Mouse (Mus musculus) right cerebral cortex, adult 18-20 months (tissue): ENCODE measurements at regions not wholly inside any gene's neighbourhood (a gene's known extent, or its start where the extent isn't known, plus 50 kb on each side); places are given as distances from the start of the nearest gene placed in this dataset.

Experiments
- DNase-seq: peaks from one replicate; pipeline ENCODE4 v3.0.0; 2022; ENCODE audit warnings: mixed read lengths

DNA sequence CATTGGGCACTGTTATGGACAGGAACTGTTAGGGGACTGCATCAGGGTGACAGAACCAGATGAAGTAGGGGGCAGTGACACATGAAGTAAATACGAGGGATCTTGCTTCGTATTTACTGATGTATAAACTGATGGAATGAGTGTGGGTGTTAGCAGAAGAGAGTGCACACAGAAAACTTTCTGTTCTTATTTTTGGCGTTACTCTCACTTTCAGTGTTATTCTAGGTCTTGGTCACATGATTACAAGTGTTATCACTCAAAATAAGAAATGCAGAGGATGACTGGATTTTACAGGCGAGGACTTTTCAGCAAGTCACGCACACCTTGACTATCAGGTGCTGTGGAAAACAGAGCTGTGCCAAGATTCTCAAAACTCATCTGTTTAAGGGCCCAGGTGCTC, 185.6 kb upstream of the Arhgap24 start:
- DNase-seq, result no peak

DNA sequence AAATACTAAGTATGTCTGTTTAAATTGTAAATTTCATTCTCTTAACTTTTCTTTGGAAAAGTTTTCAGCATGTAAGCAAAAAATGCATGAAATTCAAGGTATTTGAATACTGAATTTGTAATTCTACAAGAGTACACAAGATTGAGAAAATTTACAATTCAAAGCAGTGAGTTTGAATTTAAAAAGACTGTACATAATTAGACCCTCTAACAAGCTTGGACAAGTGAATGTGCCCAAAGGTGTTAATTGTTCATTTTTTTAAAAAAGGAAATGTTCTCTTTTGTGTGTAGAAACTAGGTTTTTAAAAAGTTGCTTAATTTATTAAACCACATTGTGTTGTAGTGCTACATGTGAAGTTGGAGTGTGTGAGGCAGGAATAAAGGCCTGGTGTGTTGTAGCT, 174.9 kb upstream of the Arhgap24 start:
- no peak for DNase-seq

- DNase-seq, result no peak
These were observed 174.5 kb upstream of the Arhgap24 start for GRCm38 (mm10) chr5:102306718-102307117.

DNA sequence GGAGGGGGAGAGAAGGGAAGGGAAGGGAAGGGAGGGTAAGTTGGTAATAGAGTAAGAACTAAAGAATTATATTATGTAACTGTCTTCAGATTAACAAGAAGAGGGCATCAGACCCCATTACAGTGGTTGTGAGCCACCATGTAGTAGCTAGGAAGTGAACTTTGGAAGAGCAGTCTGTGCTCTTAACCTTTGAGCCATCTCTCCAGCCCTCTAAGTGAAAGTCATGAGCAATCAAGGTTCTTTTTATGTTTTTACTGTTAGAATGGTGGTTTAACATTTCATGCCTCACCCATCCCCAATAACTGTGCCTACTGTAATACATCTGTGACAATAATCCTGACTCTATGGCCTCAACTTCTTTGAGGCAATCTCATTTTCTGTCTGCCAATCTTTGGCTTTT, 169.6 kb upstream of the Arhgap24 start:
- no peak for DNase-seq

- peak; percentile 48 for DNase-seq
These were observed 152.9 kb upstream of the Arhgap24 start for GRCm38 (mm10) chr5:102328197-102328784.

DNA sequence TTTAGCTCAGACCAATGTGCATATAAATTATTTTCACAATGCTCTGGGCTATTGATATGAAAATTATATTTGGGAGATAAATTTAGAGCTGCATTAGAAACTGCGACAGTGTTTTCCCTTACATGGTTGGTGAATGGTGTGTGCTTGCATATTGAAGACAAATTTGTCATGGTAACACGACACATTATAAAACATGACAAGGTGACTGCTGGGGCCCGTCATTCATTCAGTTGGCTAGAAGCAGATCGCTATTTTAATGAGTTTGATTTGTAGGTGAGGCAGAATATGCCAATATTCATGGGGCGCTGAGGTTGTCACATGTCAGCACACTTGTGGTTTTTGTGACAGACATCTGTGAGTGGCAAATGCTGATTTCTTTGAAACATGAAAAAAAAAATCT, 147.3 kb upstream of the Arhgap24 start:
- DNase-seq, result no peak

- DNase-seq, result no peak
These were observed 146.6 kb upstream of the Arhgap24 start for GRCm38 (mm10) chr5:102334442-102335197.

DNA sequence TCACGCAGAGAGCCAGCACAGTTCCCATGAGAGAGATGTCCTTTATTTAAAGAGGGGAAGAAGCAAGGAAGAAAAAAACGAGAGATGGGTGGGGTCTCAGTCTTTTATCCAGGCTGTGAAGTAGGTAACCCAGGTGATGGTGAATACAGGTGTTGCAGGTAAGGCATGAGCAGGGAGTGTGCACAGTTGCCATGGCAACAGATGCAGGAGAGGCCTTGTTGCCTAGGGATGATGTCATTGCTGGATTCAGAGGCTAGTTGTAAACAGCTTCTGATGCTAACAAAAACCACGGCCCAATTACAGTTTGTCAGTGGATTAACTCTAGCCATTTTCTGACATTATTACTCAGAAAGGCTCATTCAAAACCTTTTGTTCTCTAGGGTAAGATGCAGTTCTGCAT, 114.7 kb upstream of the Arhgap24 start:
- DNase-seq, result no peak

DNA sequence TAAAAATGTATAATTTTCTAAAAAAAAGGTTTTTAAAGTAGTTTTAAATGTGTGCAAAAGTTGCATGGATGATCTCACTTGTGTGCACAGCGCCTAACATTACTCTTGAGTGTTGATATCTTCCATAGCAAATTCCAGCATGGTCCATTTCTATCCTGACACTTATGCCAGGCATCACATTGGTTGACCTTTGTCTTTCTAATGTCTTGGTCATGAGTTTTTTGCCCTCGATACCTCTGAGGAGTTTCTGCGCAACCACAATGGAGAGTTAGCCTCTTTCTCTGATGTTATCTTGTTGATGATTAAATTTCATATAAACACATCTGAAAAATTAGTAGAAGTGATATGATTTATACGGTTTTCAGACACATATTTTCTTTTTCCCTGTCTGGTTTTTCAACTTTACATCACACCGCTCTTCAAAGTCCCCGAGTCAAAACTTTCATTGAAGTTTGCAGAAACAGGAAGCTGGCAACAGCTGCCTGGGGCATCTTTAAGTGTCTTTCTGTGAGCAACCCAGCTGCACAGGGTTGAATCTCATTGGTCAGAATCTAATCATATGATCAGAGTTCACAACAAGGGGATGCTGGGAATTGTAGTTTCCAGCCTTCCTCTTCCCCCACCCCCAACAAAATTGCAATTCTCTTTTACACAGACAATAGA, 107.8 kb upstream of the Arhgap24 start:
- peak; percentile 13 for DNase-seq

DNA sequence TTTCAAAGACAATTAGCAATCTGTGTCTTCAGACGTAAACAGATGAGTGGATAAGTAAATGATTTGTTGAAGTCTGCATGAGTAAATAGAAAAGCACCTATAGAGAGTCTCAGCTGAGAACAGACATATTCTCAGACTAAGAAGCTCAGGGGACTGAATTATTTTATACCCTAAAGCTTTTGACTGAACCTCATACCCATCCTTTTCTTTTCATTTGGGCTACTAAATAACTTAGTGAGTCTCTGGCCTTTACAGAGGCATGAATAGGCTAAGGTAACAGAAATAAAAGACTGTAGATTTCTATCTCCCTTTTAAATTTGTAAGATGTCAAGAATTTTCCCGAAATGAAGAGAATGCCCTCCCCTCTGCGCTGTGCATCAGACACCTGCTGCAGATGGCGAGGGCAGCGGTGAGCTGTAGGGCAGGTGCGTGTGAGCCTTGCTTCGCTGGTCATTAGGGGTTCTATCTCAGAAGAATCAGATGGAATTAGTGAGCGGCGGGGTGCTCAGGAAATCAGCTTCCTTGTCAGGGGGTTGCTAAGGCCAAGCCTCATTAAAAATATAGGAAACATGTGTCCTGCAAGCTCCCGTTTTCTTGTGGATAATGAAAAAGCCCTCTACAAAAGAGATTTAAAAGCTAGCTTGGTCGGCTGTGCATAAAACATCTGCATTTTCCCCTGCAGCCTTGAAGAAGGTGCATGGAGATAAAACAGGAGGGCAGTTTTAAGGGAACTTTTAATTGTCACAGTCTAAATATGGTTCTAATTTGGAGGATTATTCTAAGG, 107.0 kb upstream of the Arhgap24 start:
- no peak for DNase-seq

DNA sequence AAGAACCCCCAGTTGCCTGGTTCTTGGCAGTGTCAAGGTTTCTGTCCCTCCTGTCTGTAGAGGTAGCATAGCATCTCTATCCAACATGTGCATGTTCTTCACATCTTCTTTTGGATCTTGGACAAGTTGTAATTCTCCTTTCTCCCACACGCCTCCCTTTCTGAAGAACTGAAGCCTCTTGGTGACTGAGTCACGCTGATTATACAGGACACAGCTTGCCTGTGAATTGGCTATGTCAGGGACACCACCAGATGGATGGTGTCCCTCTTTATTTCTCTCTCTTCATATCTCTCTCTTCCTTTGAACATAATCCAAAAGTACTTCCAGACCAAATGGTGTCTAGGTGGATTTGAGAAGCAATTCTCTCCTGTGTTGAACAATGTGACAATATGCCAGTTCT, 105.9 kb upstream of the Arhgap24 start:
- peak; percentile 39 for DNase-seq

GRCm38 (mm10) chr5:102393941-102394340, 87.2 kb upstream of the Arhgap24 start:
- DNase-seq, result no peak

DNA sequence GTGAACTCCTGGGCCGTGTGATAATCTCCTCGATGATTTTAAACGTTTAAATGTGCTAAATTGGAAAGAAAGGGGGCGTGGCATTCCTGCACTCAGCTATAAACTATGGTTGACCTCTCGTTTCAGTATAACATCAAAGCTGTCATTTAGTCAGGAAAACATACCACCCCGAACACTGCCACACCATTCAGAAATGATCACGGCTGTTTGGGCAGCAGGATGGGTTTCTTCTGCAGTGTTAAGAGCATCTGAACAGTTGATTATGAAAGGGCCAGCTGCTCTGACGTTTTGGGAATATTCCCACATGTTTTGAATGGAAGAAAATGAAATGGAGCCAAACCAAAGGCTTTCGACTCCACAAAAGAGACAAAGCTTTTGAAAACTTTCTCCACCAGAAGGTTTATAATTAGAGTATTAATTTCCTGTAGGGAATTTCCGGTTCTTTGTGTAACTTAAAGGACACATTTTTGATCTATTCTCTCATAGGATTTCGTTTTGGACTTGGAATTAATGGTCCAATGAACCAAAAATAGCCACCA, 85.5 kb upstream of the Arhgap24 start:
- no peak for DNase-seq

DNA sequence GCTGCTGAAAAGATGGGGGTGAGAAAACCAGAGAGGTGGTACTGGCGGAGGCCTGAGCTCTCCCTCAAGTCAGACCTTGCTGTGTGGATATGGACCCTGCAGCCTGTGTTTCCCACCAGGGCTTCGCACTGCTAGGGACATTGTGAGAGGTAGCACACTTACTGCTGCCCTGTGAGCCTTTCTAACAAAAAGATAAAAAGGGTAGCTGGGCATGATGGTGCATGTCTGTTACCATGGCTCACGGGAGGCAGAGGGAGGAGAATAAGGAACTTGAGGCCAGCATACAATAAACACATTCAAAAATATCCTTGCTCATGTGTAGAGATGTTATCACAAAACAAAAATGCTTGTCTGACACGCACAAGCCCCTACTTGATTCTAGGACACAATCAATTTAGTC, 82.2 kb upstream of the Arhgap24 start:
- no peak for DNase-seq

- peak; percentile 4 for DNase-seq
These were observed 63.5 kb upstream of the Arhgap24 start for GRCm38 (mm10) chr5:102417642-102418041.

- DNase-seq, result no peak
These were observed 62.1 kb upstream of the Arhgap24 start for GRCm38 (mm10) chr5:102419089-102419488.

DNA sequence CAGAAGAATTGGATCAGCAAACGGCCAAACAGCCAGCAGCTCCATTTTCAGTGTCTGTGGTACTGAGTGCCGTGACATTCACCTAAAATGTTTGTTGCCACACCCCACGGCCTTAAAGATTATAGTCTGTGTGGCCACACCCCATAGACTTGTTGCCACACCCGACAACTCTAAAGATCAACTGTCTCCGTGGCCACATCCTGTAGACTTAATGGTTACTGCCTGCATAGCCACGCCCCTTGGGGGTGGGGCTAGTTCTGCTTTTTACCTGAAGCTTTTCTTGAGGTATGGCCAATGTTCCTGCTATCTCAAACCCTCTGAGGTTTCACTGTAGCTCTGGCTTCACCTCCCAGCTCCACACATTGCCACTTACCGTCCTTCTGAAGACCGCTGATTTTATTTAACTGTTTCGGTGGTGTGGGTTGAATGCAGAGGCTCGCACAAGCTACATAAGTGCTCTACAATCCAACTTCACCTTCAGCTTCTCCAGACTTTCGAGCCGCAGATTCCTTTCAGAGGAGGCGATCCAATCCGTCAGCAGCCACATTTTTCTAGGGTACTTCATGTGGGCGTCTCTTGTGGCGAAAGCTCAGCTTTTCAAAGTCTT, 56.5 kb upstream of the Arhgap24 start:
- no peak for DNase-seq

DNA sequence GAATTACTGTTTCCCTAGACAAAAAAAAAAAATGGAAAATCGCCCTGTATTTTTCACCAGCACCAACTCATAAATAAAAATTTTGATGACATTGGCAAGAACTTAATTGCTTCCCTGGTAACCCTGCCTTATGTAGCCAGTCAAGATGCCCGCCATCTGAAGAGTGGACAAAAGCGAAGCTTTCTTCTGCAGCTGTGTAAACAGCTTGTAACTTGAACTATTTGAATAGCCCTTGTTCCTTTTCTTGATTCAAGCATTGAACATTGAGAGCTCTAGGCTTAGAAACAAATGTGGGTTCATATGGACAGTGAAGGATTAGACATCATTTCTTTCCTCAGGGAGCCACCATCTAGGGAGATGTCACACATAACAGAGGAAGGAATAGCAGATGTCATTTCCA, 52.9 kb upstream of the Arhgap24 start:
- DNase-seq, result no peak
